Mouse (Mus musculus) layer of hippocampus, adult 2 months (tissue): Measurements from ENCODE around the gene Dcaf15. TPM values are rescaled to one million over a fixed set of nuclear protein-coding genes. Genes with fewer than 3 reads are reported as not detected.

Source experiments
- DNase-seq, 2 experiments: peaks; one replicate each; pipeline ENCODE4 v3.0.0; 2022; ENCODE audit warnings: low spot score in 2 of 2
- H3K27ac ChIP-seq: fragments of 200-600 bp; 2 replicates; pipeline ENCODE4 v1.8.1; 2022
- H3K4me3 ChIP-seq: fragments of 200-600 bp; 2 replicates; pipeline ENCODE4 v1.8.1; 2022; ENCODE audit warnings: mild to moderate bottlenecking
- CTCF ChIP-seq: fragments of 200-600 bp; conservative IDR thresholded peaks from 2 replicates; pipeline ENCODE4 v1.8.1; 2022; ENCODE audit warnings: antibody characterized with exemption, mild to moderate bottlenecking, moderate library complexity
- long read RNA-seq, 2 experiments: library from polyadenylated mRNA; stranded (forward); transcript quantifications; one replicate each; pipeline ENCODE4 v2.0.0; 2021; ENCODE audit warnings: borderline mapping rate in 2 of 2
- total RNA-seq, 2 experiments: library from RNA; stranded (reverse); gene quantifications; 2 replicates each; pipeline ENCODE4 v1.2.3; 2021

Dcaf15 gene
- total RNA-seq, result 10 to 100 TPM; 21.2 to 22.5 TPM
- long read RNA-seq, experiment 1, partial matches to known transcripts, result 5 of 13 reads
- long read RNA-seq, experiment 1, other reads (novel, unspliced or antisense), result 5 of 13 reads
- long read RNA-seq, experiment 2, transcript Dcaf15-202 (13 exons, 2,199 nt), result major isoform, 7 of 16 reads
- long read RNA-seq, experiment 2, partial matches to known transcripts, result 4 of 16 reads
- long read RNA-seq, experiment 2, other reads (novel, unspliced or antisense), result 5 of 16 reads

GRCm38 (mm10) chr8:84104697-84105609 is at the start of gene Dcaf15:
TSS of gene Dcaf15 (minus strand) at chr8:84104768.
- Histone ChIP-seq H3K27ac (peak within 1 kb of the TSS; percentile 91), H3K4me3 (peak within 1 kb of the TSS; percentile 62)
- TF ChIP-seq CTCF, result no peak
- peak; percentile 96 to 98 for DNase-seq

GRCm38 (mm10) chr8:84149181-84149580 is 44.6 kb upstream of the Dcaf15 start:
- H3K27ac ChIP-seq, result no peak overlapping the region
- no peak for TF ChIP-seq CTCF
- no peak for DNase-seq
- no peak overlapping the region for H3K4me3 ChIP-seq

GRCm38 (mm10) chr8:84148531-84148850 is 43.9 kb upstream of the Dcaf15 start:
- Histone ChIP-seq H3K4me3 (peak overlapping the region; percentile 61; the same call in 1 of the 2 replicates), H3K27ac (no peak overlapping the region)
- TF ChIP-seq CTCF, result no peak
- DNase-seq, result no peak

GRCm38 (mm10) chr8:84147769-84148530 is 43.4 kb upstream of the Dcaf15 start, which contains the start of the genes Cc2d1a and 4930432K21Rik:
TSS of gene Cc2d1a (minus strand) at chr8:84147936.
TSS of gene 4930432K21Rik (plus strand) at chr8:84148025.
- peak; percentile 93 to 97 for DNase-seq
- Histone ChIP-seq H3K4me3 (peak within 1 kb of the TSS; percentile 61), H3K27ac (peak within 1 kb of the TSS; percentile 91)
- TF ChIP-seq CTCF, result no peak

- peak overlapping the region; percentile 61 for H3K4me3 ChIP-seq
- peak overlapping the region; percentile 91 for H3K27ac ChIP-seq
- peak; percentile 8; the same call in 1 of the 2 replicates for TF ChIP-seq CTCF
- no peak for DNase-seq
Measured at GRCm38 (mm10) chr8:84147324-84147766, 42.8 kb upstream of the Dcaf15 start.

- H3K4me3 ChIP-seq, result no peak overlapping the region
- DNase-seq, result peak in 1 of 2 experiments; percentile 32
- TF ChIP-seq CTCF, result no peak
- no peak overlapping the region for H3K27ac ChIP-seq
Measured at GRCm38 (mm10) chr8:84144636-84145245, 40.2 kb upstream of the Dcaf15 start.

GRCm38 (mm10) chr8:84140838-84141237 is 36.3 kb upstream of the Dcaf15 start:
- Histone ChIP-seq H3K27ac (no peak overlapping the region), H3K4me3 (no peak overlapping the region)
- no peak for DNase-seq
- no peak for TF ChIP-seq CTCF

- TF ChIP-seq CTCF, result no peak
- no peak for DNase-seq
- Histone ChIP-seq H3K4me3 (no peak overlapping the region), H3K27ac (no peak overlapping the region)
Measured at GRCm38 (mm10) chr8:84137848-84138247, 33.3 kb upstream of the Dcaf15 start.

- H3K27ac ChIP-seq, result no peak overlapping the region
- DNase-seq, result no peak
- H3K4me3 ChIP-seq, result no peak overlapping the region
- TF ChIP-seq CTCF, result no peak
Measured at GRCm38 (mm10) chr8:84132225-84132624, 27.7 kb upstream of the Dcaf15 start.

- TF ChIP-seq CTCF, result no peak
- H3K27ac ChIP-seq, result no peak overlapping the region
- H3K4me3 ChIP-seq, result no peak overlapping the region
- DNase-seq, result no peak
Measured at GRCm38 (mm10) chr8:84130806-84131205, 26.2 kb upstream of the Dcaf15 start.

- no peak overlapping the region for H3K4me3 ChIP-seq
- no peak for DNase-seq
- H3K27ac ChIP-seq, result no peak overlapping the region
- 0 out of 2 replicates have a peak, but pooled peaks have one; percentile 5 for TF ChIP-seq CTCF
Measured at GRCm38 (mm10) chr8:84128277-84128676, 23.7 kb upstream of the Dcaf15 start.

GRCm38 (mm10) chr8:84127202-84127901 is 22.8 kb upstream of the Dcaf15 start:
- no peak for DNase-seq
- Histone ChIP-seq H3K27ac (no peak overlapping the region), H3K4me3 (no peak overlapping the region)
- no peak for TF ChIP-seq CTCF
